Mouse (Mus musculus): ENCODE results near the gene Agrn. TPM values are rescaled to one million over a fixed set of nuclear protein-coding genes. Genes with fewer than 3 reads are reported as not detected.
"Not testable (repeated sequence)": the region's sequence is repeated elsewhere in the genome, so short reads cannot be mapped to it uniquely, and the experiment has no call there.

Agrn gene
- total and polyA plus RNA-seq, 3 experiments = 24.3 to 50.4 (median 26.9) TPM

GRCm38 (mm10) chr4:156168611-156169010, 28.7 kb downstream of the Agrn start:
- WGBS = 92% methylated on average over 8 of the region's 8 CpGs
- intact Hi-C loops (cut with DNase I) = no loop called here
- TF ChIP-seq CTCF (IDR thresholded peaks at IDR 0.05) (no peak), POLR2A (IDR thresholded peaks at IDR 0.05; ENCODE audit: insufficient read depth, low read depth, low read length) (no peak), EP300 (IDR thresholded peaks at IDR 0.05; ENCODE audit: insufficient read depth, low read depth, low read length) (no peak)

GRCm38 (mm10) chr4:156166477-156166876, 30.8 kb downstream of the Agrn start:
- Histone ChIP-seq H3K9ac (ENCODE audit: low read depth, low read length) (no peak overlapping the region), H3K79me2 (replicated peaks; ENCODE audit: control insufficient read depth, insufficient read depth, low read length) (no peaks in the 10 kb centered on the region), H3K4me3 (no peak overlapping the region), H3K36me3 (ENCODE audit: control insufficient read depth, insufficient read depth, low read length) (no peaks in the 10 kb centered on the region), H3K4me1 (ENCODE audit: control insufficient read depth, insufficient read depth, low read length) (no peaks in the 10 kb centered on the region), H3K27me3 (ENCODE audit: control insufficient read depth, insufficient read depth, low read length) (no peaks in the 10 kb centered on the region), H3K27ac (no peak overlapping the region)
- TF ChIP-seq EP300 (IDR thresholded peaks at IDR 0.05; ENCODE audit: insufficient read depth, low read depth, low read length) (no peak), POLR2A (IDR thresholded peaks at IDR 0.05; ENCODE audit: insufficient read depth, low read depth, low read length) (no peak), CTCF (IDR thresholded peaks at IDR 0.05) (peak; percentile 8; the same call in 1 of the 2 replicates)
- WGBS = 84% methylated on average over 9 of the region's 9 CpGs
- intact Hi-C loops (cut with DNase I) = no loop called here
- DNase-seq = no peak

More at GRCm38 (mm10) chr4:156168611-156169010, 28.7 kb downstream of the Agrn start:
- Histone ChIP-seq H3K36me3 (ENCODE audit: control insufficient read depth, insufficient read depth, low read length) (no peaks in the 10 kb centered on the region), H3K79me2 (replicated peaks; ENCODE audit: control insufficient read depth, insufficient read depth, low read length) (no peaks in the 10 kb centered on the region), H3K9ac (ENCODE audit: low read depth, low read length) (no peak overlapping the region), H3K27me3 (ENCODE audit: control insufficient read depth, insufficient read depth, low read length) (no peaks in the 10 kb centered on the region), H3K4me3 (no peak overlapping the region), H3K27ac (no peak overlapping the region), H3K4me1 (ENCODE audit: control insufficient read depth, insufficient read depth, low read length) (no peaks in the 10 kb centered on the region)
- DNase-seq = no peak

- TF ChIP-seq POLR2A (IDR thresholded peaks at IDR 0.05; ENCODE audit: insufficient read depth, low read depth, low read length) = no peak
- no peak for TF ChIP-seq EP300 (IDR thresholded peaks at IDR 0.05; ENCODE audit: insufficient read depth, low read depth, low read length)
- TF ChIP-seq CTCF (IDR thresholded peaks at IDR 0.05) = no peak
- WGBS = 95% methylated on average over 3 of the region's 3 CpGs
- no peak for DNase-seq
- Histone ChIP-seq H3K36me3 (ENCODE audit: control insufficient read depth, insufficient read depth, low read length) (no peaks in the 10 kb centered on the region), H3K27ac (no peak overlapping the region), H3K79me2 (replicated peaks; ENCODE audit: control insufficient read depth, insufficient read depth, low read length) (no peaks in the 10 kb centered on the region), H3K4me3 (no peak overlapping the region), H3K27me3 (ENCODE audit: control insufficient read depth, insufficient read depth, low read length) (no peaks in the 10 kb centered on the region), H3K9ac (ENCODE audit: low read depth, low read length) (no peak overlapping the region), H3K4me1 (ENCODE audit: control insufficient read depth, insufficient read depth, low read length) (no peaks in the 10 kb centered on the region)
- intact Hi-C loops (cut with DNase I) = no loop called here
Observed at GRCm38 (mm10) chr4:156154771-156155170, 42.5 kb downstream of the Agrn start.

GRCm38 (mm10) chr4:156150887-156151286, 46.4 kb downstream of the Agrn start:
- H3K36me3 ChIP-seq (ENCODE audit: control insufficient read depth, insufficient read depth, low read length); intact Hi-C loops (cut with DNase I); H3K27me3 ChIP-seq (ENCODE audit: control insufficient read depth, insufficient read depth, low read length); H3K27ac ChIP-seq; H3K4me3 ChIP-seq; DNase-seq; H3K9ac ChIP-seq (ENCODE audit: low read depth, low read length); H3K4me1 ChIP-seq (ENCODE audit: control insufficient read depth, insufficient read depth, low read length); H3K79me2 ChIP-seq (replicated peaks; ENCODE audit: control insufficient read depth, insufficient read depth, low read length): not testable (repeated sequence)
- 80% methylated on average over 10 of the region's 10 CpGs for WGBS

GRCm38 (mm10) chr4:156136285-156137100, 60.8 kb downstream of the Agrn start:
- 91% methylated on average over 30 of the region's 30 CpGs for WGBS
- H3K4me3 ChIP-seq = no peak overlapping the region

GRCm38 (mm10) chr4:156135801-156136200, 61.5 kb downstream of the Agrn start:
- DNase-seq = no peak
- intact Hi-C loops (cut with DNase I) = no loop called here
- H3K4me3 ChIP-seq = no peak overlapping the region
- 92% methylated on average over 14 of the region's 14 CpGs for WGBS
- no peaks in the 10 kb centered on the region for H3K79me2 ChIP-seq (replicated peaks; ENCODE audit: control insufficient read depth, insufficient read depth, low read length)
- H3K36me3 ChIP-seq (ENCODE audit: control insufficient read depth, insufficient read depth, low read length) = no peaks in the 10 kb centered on the region
- no peak overlapping the region for H3K27ac ChIP-seq
- TF ChIP-seq POLR2A (IDR thresholded peaks at IDR 0.05; ENCODE audit: insufficient read depth, low read depth, low read length) (no peak), CTCF (IDR thresholded peaks at IDR 0.05) (no peak), EP300 (IDR thresholded peaks at IDR 0.05; ENCODE audit: insufficient read depth, low read depth, low read length) (no peak)
- H3K27me3 ChIP-seq (ENCODE audit: control insufficient read depth, insufficient read depth, low read length) = no peaks in the 10 kb centered on the region
- H3K4me1 ChIP-seq (ENCODE audit: control insufficient read depth, insufficient read depth, low read length) = no peaks in the 10 kb centered on the region
- H3K9ac ChIP-seq (ENCODE audit: low read depth, low read length) = no peak overlapping the region

More at GRCm38 (mm10) chr4:156136285-156137100, 60.8 kb downstream of the Agrn start:
- DNase-seq = no peak
- TF ChIP-seq CTCF (IDR thresholded peaks at IDR 0.05) = no peak
- TF ChIP-seq EP300 (IDR thresholded peaks at IDR 0.05; ENCODE audit: insufficient read depth, low read depth, low read length) = no peak
- TF ChIP-seq POLR2A (IDR thresholded peaks at IDR 0.05; ENCODE audit: insufficient read depth, low read depth, low read length) = no peak
- H3K36me3 ChIP-seq (ENCODE audit: control insufficient read depth, insufficient read depth, low read length) = no peaks in the 10 kb centered on the region
- no peaks in the 10 kb centered on the region for H3K27me3 ChIP-seq (ENCODE audit: control insufficient read depth, insufficient read depth, low read length)
- no peaks in the 10 kb centered on the region for H3K79me2 ChIP-seq (replicated peaks; ENCODE audit: control insufficient read depth, insufficient read depth, low read length)
- H3K27ac ChIP-seq = no peak overlapping the region
- H3K9ac ChIP-seq (ENCODE audit: low read depth, low read length) = no peak overlapping the region
- intact Hi-C loops (cut with DNase I) = no loop called here
- H3K4me1 ChIP-seq (ENCODE audit: control insufficient read depth, insufficient read depth, low read length) = no peaks in the 10 kb centered on the region
